Mouse (Mus musculus) heart, embryonic 12.5 days (tissue): ENCODE measurements around the gene Cavin1. TPM values are rescaled to one million over a fixed set of nuclear protein-coding genes. Genes with fewer than 3 reads are reported as not detected.

Experiments used
- ATAC-seq: fragments of 200-750 bp; cut with Nextera tagmentation; 2 replicates; pipeline ENCODE4 v1.8.0; 2017; ENCODE audit warnings: moderate TSS enrichment, moderate library complexity; ENCODE audit not compliant: insufficient number of reproducible peaks, low FRiP score
- H3K27ac ChIP-seq: fragments of 300-500 bp; sonication (generic); 2 replicates; pipeline ENCODE4 v1.5.1; 2016; ENCODE audit warnings: mild to moderate bottlenecking, moderate library complexity; ENCODE audit not compliant: poor library complexity, severe bottlenecking
- H3K27me3 ChIP-seq: fragments of 300-500 bp; sonication (generic); replicated peaks from 2 replicates; pipeline ENCODE4 v1.6.1; 2016; ENCODE audit warnings: mild to moderate bottlenecking, moderate library complexity
- H3K36me3 ChIP-seq: fragments of 300-500 bp; sonication (generic); 2 replicates; pipeline ENCODE4 v1.6.1; 2016; ENCODE audit warnings: mild to moderate bottlenecking, moderate library complexity
- H3K4me1 ChIP-seq: fragments of 300-500 bp; sonication (generic); replicated peaks from 2 replicates; pipeline ENCODE4 v1.6.1; 2016; ENCODE audit warnings: mild to moderate bottlenecking
- H3K4me2 ChIP-seq: fragments of 300-500 bp; sonication (generic); 2 replicates; pipeline ENCODE4 v1.6.1; 2016; ENCODE audit warnings: mild to moderate bottlenecking, moderate library complexity
- H3K4me3 ChIP-seq: fragments of 300-500 bp; sonication (generic); 2 replicates; pipeline ENCODE4 v1.5.1; 2016; ENCODE audit warnings: mild to moderate bottlenecking
- H3K9ac ChIP-seq: fragments of 300-500 bp; sonication (generic); 2 replicates; pipeline ENCODE4 v1.6.1; 2016; ENCODE audit warnings: mild to moderate bottlenecking, moderate library complexity
- H3K9me3 ChIP-seq: fragments of 300-500 bp; sonication (generic); replicated peaks from 2 replicates; pipeline ENCODE4 v1.6.1; 2016; ENCODE audit warnings: mild to moderate bottlenecking, moderate library complexity
- WGBS: fragments of 180-500 bp; shearing (Covaris S2); methylation state at CpG from one replicate; pipeline ENCODE4 v1.1.7; 2016; 5-methylcytosine and 5-hydroxymethylcytosine counted together
- polyA plus RNA-seq: library from polyadenylated mRNA; unstranded; fragments of >200 nt; fragmentation: Nextera tagmentation; extraction: Ambion mirVana; gene quantifications from 2 replicates; pipeline ENCODE4 v1.2.1, GENCODE M21; 2016

Gene Cavin1
- polyA plus RNA-seq, 1 experiment from 2014 or later: 348 TPM

- H3K4me3 ChIP-seq: no peak overlapping the region
- H3K27ac ChIP-seq: peak overlapping the region; percentile 74
- 0 out of 2 replicates have a peak overlapping the region, but pooled peaks have one; percentile 3 for H3K9ac ChIP-seq
- no peaks in the 10 kb centered on the region for H3K36me3 ChIP-seq
- peak; percentile 72 for ATAC-seq
- no peak overlapping the region for H3K4me2 ChIP-seq
- no peaks in the 10 kb centered on the region for H3K9me3 ChIP-seq
- H3K27me3 ChIP-seq: no peaks in the 10 kb centered on the region
- H3K4me1 ChIP-seq: peaks cover 31% of the 10 kb centered on the region
- 52% methylated on average over 8 of the region's 8 CpGs for WGBS
Observed at GRCm38 (mm10) chr11:100979887-100980286, 9.2 kb upstream of the Cavin1 start.

GRCm38 (mm10) chr11:100975241-100975640 lies 4.6 kb upstream of the Cavin1 start:
- H3K9ac ChIP-seq: no peak overlapping the region
- H3K4me2 ChIP-seq: no peak overlapping the region
- no peak overlapping the region for H3K4me3 ChIP-seq
- no peaks in the 10 kb centered on the region for H3K27me3 ChIP-seq
- 63% methylated on average over 7 of the region's 7 CpGs for WGBS
- no peak overlapping the region for H3K27ac ChIP-seq
- H3K9me3 ChIP-seq: no peaks in the 10 kb centered on the region
- H3K36me3 ChIP-seq: no peaks in the 10 kb centered on the region
- ATAC-seq: no peak
- peaks cover 32% of the 10 kb centered on the region for H3K4me1 ChIP-seq

GRCm38 (mm10) chr11:100974381-100974970 lies 3.8 kb upstream of the Cavin1 start:
- H3K27me3 ChIP-seq: no peaks in the 10 kb centered on the region
- WGBS: 64% methylated on average over 14 of the region's 14 CpGs

GRCm38 (mm10) chr11:100973245-100973644 lies 2.6 kb upstream of the Cavin1 start:
- Histone ChIP-seq H3K36me3 (no peaks in the 10 kb centered on the region), H3K27me3 (no peaks in the 10 kb centered on the region), H3K4me1 (peaks cover 24% of the 10 kb centered on the region), H3K4me2 (no peak overlapping the region), H3K4me3 (no peak overlapping the region), H3K27ac (no peak overlapping the region), H3K9ac (no peak overlapping the region), H3K9me3 (no peaks in the 10 kb centered on the region)
- 83% methylated on average over 7 of the region's 7 CpGs for WGBS
- ATAC-seq: no peak

More at GRCm38 (mm10) chr11:100974381-100974970, 3.8 kb upstream of the Cavin1 start:
- Histone ChIP-seq H3K4me2 (no peak overlapping the region), H3K9me3 (no peaks in the 10 kb centered on the region), H3K9ac (no peak overlapping the region), H3K36me3 (no peaks in the 10 kb centered on the region), H3K4me1 (peaks cover 26% of the 10 kb centered on the region), H3K27ac (no peak overlapping the region), H3K4me3 (no peak overlapping the region)
- ATAC-seq: no peak

DNA sequence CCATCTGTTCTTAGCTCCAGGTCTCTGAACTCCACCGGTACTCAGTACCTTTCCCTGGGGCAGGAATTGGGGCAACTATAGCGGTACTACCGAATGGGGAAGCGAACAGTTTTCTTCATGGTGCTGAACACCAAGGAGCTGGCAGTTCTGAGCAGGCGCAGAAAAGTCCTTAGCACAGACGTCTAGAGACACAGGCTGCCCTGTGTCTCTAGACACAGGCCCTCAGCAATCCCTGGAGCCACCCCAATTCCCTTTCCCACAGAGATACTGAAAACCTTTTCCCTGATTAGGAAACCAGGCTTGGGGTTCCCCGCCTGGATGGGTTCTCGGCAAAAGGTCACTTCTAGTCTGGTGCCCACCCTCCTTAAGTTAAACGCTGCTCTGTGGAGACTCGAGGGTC lies 768 bp upstream of the Cavin1 start:
- Histone ChIP-seq H3K9me3 (no peaks in the 10 kb centered on the region), H3K27me3 (no peaks in the 10 kb centered on the region), H3K9ac (peak overlapping the region; percentile 94; the same call in 1 of the 2 replicates), H3K4me1 (peaks cover 42% of the 10 kb centered on the region), H3K27ac (peak overlapping the region; percentile 98), H3K4me2 (peak overlapping the region; percentile 78), H3K4me3 (peak overlapping the region; percentile 88; the same call in 1 of the 2 replicates), H3K36me3 (peaks cover 4% of the 10 kb centered on the region; the same call in 1 of the 2 replicates)
- WGBS: 65% methylated on average over 10 of the region's 10 CpGs
- ATAC-seq: no peak

GRCm38 (mm10) chr11:100969744-100970556 lies 737 bp downstream of the Cavin1 start:
- peak overlapping the region; percentile 94 for H3K9ac ChIP-seq
- WGBS: under 1% methylated on average over 65 of the region's 65 CpGs
- ATAC-seq: peak; percentile 51
- peaks cover 16% of the 10 kb centered on the region for H3K36me3 ChIP-seq
- no peaks in the 10 kb centered on the region for H3K27me3 ChIP-seq
- H3K4me1 ChIP-seq: peaks cover 50% of the 10 kb centered on the region
- peak overlapping the region; percentile 78 for H3K4me2 ChIP-seq
- peak overlapping the region; percentile 98 for H3K27ac ChIP-seq
- peak overlapping the region; percentile 88 for H3K4me3 ChIP-seq
- H3K9me3 ChIP-seq: no peaks in the 10 kb centered on the region

- peak; percentile 17; the same call in 1 of the 2 replicates for ATAC-seq
- H3K4me1 ChIP-seq: peaks cover 54% of the 10 kb centered on the region
Observed at GRCm38 (mm10) chr11:100969189-100969743, 1.4 kb downstream of the Cavin1 start.

GRCm38 (mm10) chr11:100968501-100968900 lies 2.2 kb downstream of the Cavin1 start:
- Histone ChIP-seq H3K9me3 (no peaks in the 10 kb centered on the region), H3K27ac (peak overlapping the region; percentile 98), H3K4me3 (peak overlapping the region; percentile 88), H3K36me3 (peaks cover 30% of the 10 kb centered on the region), H3K27me3 (no peaks in the 10 kb centered on the region), H3K4me1 (peaks cover 61% of the 10 kb centered on the region), H3K4me2 (peak overlapping the region; percentile 78), H3K9ac (peak overlapping the region; percentile 94)
- 59% methylated on average over 5 of the region's 5 CpGs for WGBS
- ATAC-seq: no peak

More at GRCm38 (mm10) chr11:100969189-100969743, 1.4 kb downstream of the Cavin1 start:
- Histone ChIP-seq H3K4me2 (peak overlapping the region; percentile 78), H3K27me3 (no peaks in the 10 kb centered on the region), H3K9ac (peak overlapping the region; percentile 94), H3K9me3 (no peaks in the 10 kb centered on the region), H3K36me3 (peaks cover 23% of the 10 kb centered on the region), H3K4me3 (peak overlapping the region; percentile 88), H3K27ac (peak overlapping the region; percentile 98)
- under 1% methylated on average over 34 of the region's 35 CpGs for WGBS

GRCm38 (mm10) chr11:100967881-100968420 lies 2.7 kb downstream of the Cavin1 start:
- 63% methylated on average over 5 of the region's 5 CpGs for WGBS
- H3K36me3 ChIP-seq: peaks cover 31% of the 10 kb centered on the region
- H3K4me1 ChIP-seq: peaks cover 67% of the 10 kb centered on the region
- no peaks in the 10 kb centered on the region for H3K27me3 ChIP-seq
- ATAC-seq: no peak
- peak overlapping the region; percentile 94 for H3K9ac ChIP-seq
- H3K4me2 ChIP-seq: peak overlapping the region; percentile 78
- H3K4me3 ChIP-seq: peak overlapping the region; percentile 88
- peak overlapping the region; percentile 98 for H3K27ac ChIP-seq
- no peaks in the 10 kb centered on the region for H3K9me3 ChIP-seq

- no peaks in the 10 kb centered on the region for H3K9me3 ChIP-seq
- H3K4me1 ChIP-seq: peaks cover 73% of the 10 kb centered on the region
- H3K9ac ChIP-seq: peak overlapping the region; percentile 94
- WGBS: 22% methylated on average over 5 of the region's 5 CpGs
- peak overlapping the region; percentile 88 for H3K4me3 ChIP-seq
- no peaks in the 10 kb centered on the region for H3K27me3 ChIP-seq
- peak overlapping the region; percentile 98 for H3K27ac ChIP-seq
- H3K36me3 ChIP-seq: peaks cover 37% of the 10 kb centered on the region
- ATAC-seq: no peak
- H3K4me2 ChIP-seq: peak overlapping the region; percentile 78
Observed at GRCm38 (mm10) chr11:100967376-100967775, 3.3 kb downstream of the Cavin1 start.

DNA sequence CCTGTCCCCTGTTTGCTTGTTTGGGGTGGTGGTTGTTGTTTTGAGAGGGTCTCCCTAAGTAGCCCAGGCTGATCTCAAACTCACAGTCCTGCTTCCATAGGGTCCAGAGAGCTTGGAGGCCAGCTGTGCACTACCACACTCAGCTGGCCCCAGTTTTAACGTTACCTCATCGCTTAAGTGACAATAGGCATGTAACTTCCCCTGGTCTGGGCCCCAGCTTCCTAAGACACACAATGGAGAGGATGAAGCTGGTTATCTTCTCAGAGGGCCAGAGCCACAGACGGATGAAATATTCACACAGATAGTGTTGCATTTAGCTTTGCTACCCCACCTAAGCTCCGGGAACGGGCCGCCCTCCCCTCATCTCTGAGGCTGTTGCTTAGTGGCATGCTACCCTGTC lies 4.9 kb downstream of the Cavin1 start:
- Histone ChIP-seq H3K9ac (peak overlapping the region; percentile 53), H3K9me3 (no peaks in the 10 kb centered on the region), H3K27me3 (no peaks in the 10 kb centered on the region), H3K4me3 (peak overlapping the region; percentile 13; the same call in 1 of the 2 replicates), H3K4me1 (peaks cover 73% of the 10 kb centered on the region), H3K36me3 (peaks cover 40% of the 10 kb centered on the region), H3K4me2 (peak overlapping the region; percentile 78), H3K27ac (peak overlapping the region; percentile 98)
- WGBS: 35% methylated on average over 6 of the region's 6 CpGs
- no peak for ATAC-seq
